Mouse (Mus musculus) small intestine, adult 2 months (tissue): Measurements from ENCODE around the gene Ina.

Source experiments
- CTCF ChIP-seq: fragments of 200-500 bp; IDR thresholded peaks from 2 replicates; pipeline ENCODE4 v1.5.1; 2012; ENCODE audit warnings: low read depth, mild to moderate bottlenecking, control low read depth, inconsistent platforms, low read length, moderate library complexity, mixed read lengths; ENCODE audit not compliant: insufficient replicate concordance, insufficient read length; ENCODE audit errors: extremely low read depth
- POLR2A ChIP-seq: fragments of 200-500 bp; IDR thresholded peaks from 2 replicates; pipeline ENCODE4 v1.6.1; 2012; ENCODE audit warnings: low read depth, mild to moderate bottlenecking, control low read depth, inconsistent platforms, low read length, moderate library complexity

DNA sequence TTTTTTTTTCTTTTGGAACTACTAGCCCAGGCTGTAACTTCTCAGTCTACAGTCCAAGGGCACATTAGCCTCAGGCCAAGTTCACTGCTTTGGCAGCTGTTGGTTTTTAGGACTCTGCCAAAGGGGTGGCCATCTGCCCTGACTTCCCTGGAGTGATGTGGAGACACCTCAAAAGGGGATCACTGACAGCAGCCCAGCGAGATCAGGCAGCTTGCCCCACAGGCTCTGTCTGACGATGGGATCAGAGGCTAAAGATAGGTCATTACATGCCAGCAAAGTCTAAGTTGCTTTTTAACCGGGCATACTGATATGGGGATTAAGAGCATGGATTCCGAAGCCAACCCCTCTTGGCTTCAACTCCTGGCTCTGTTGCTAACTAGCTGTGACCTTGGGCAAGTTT lies 38.9 kb upstream of the Ina start:
- TF ChIP-seq POLR2A (no peak), CTCF (no peak)
